Mouse (Mus musculus): Measurements from ENCODE around the gene Akap8l.

- TF ChIP-seq CTCF (IDR thresholded peaks at IDR 0.05; ENCODE audit: low read depth, low read length) (no peak), POLR2A (IDR thresholded peaks at IDR 0.05; ENCODE audit: borderline replicate concordance, low read depth, low read length) (no peak)
Measured at GRCm38 (mm10) chr17:32319950-32320349, 30.5 kb downstream of the Akap8l start.

Data from bone marrow macrophage, adult 2 months (primary cell).